9 mouse cellular contexts compared by ENCODE assay signal in the genomic region with DNA sequence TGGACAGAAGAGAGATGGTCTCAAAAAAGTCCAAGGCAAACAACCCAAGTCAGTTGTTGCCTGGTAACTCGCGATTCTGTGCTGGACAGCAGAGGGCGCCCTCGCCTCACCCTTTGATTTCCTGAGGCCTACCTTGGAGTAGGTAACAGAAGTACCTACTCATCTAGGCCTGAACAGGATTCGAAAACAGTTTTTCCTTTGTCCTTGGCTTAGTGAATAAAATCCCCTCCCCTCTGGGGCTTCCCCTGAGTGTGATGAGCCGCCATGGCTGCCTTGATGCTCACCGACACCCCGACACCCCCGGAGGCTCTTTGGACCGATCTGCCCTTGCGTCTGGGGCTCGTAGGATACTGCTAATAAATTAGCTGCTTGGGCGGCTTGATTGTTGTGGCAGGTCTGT.
DNase-seq lines count a peak whose midpoint lies in the region; TF ChIP-seq lines count a peak whose summit lies in the region.
"Had no signal": no experiment of that assay in that cellular context is flagged by ENCODE, and none has a peak within 500 bp of the region (broad histone marks: within the 10 kb centered on the region; RNA-seq: fewer than 3 reads in every experiment).

No protein-coding gene starts in this region.

- H3K79me2 ChIP-seq in C2C12 (ENCODE audit: control insufficient read depth, insufficient read depth), result no peaks in the 10 kb centered on the region

- peak; percentile 59 for TF ChIP-seq CTCF in C2C12 (IDR thresholded peaks at IDR 0.05; ENCODE audit: control insufficient read depth, insufficient read depth, insufficient read length)
- TF ChIP-seq CTCF in lung, adult 2 months (IDR thresholded peaks at IDR 0.05; ENCODE audit: insufficient read depth, low read length), result peak; percentile 89

- no peak overlapping the region for H3K4me3 ChIP-seq in C2C12 (ENCODE audit: insufficient read depth, poor library complexity, severe bottlenecking)
- no peak overlapping the region for H3K4me3 ChIP-seq in lung, adult 2 months (replicated peaks; ENCODE audit: extremely low read depth, low read depth, low read length)
- H3K4me3 ChIP-seq: heart, embryonic 13.5 days had no signal

- WGBS in lung, adult 2 months, result 59% methylated on average over 13 of the region's 13 CpGs

- DNase-seq in adrenal gland, adult 18-20 months (ENCODE audit: low spot score in 2 of 2), result peak; percentile 72 to 77
- DNase-seq in embryo, embryonic 11 days, result peak; percentile 58
- DNase-seq in gonadal fat pad, adult 2 months (ENCODE audit: low read depth), result peak; percentile 10
- DNase-seq in kidney, postnatal 36 days, result peak; percentile 69 to 89
- peak; percentile 58 for DNase-seq in lung, adult 2 months
- DNase-seq in retina, adult 2 months (ENCODE audit: low read depth, low spot score), result peak; percentile 22
- peak; percentile 67 for DNase-seq in thymus, postnatal 25 days

- H3K4me1 ChIP-seq in lung, adult 2 months (ENCODE audit: control insufficient read depth, insufficient read depth, low read length), result no peaks in the 10 kb centered on the region
- H3K4me1 ChIP-seq: heart, embryonic 13.5 days had no signal

- H3K79me3 ChIP-seq in C2C12 (ENCODE audit: low read depth), result no peaks in the 10 kb centered on the region

- no peak overlapping the region for H3ac ChIP-seq in C2C12 (ENCODE audit: control insufficient read depth, insufficient read length, low read depth)

- no peaks in the 10 kb centered on the region for H3K36me3 ChIP-seq in C2C12 (ENCODE audit: control insufficient read depth, insufficient read depth)
- H3K36me3 ChIP-seq: heart, embryonic 13.5 days had no signal

- H3K27me3 ChIP-seq in C2C12 (ENCODE audit: control insufficient read depth, insufficient read depth, insufficient read length), result no peaks in the 10 kb centered on the region
- H3K27me3 ChIP-seq: heart, embryonic 13.5 days had no signal

- TF ChIP-seq POLR2A in lung, adult 2 months (IDR thresholded peaks at IDR 0.05; ENCODE audit: borderline replicate concordance, extremely low read depth, low read depth, low read length), result no peak

TF ChIP-seq in C2C12, 6 proteins besides CTCF, POLR2A, EP300 and RAD21:
- TF ChIP-seq MYOD1 (IDR thresholded peaks at IDR 0.05; ENCODE audit: control insufficient read depth, insufficient read length, low read depth), result no peak
- no peak for TF ChIP-seq FOSL1 (IDR thresholded peaks at IDR 0.05; ENCODE audit: insufficient read depth, low read length, poor library complexity, severe bottlenecking)
- TF ChIP-seq CEBPB (IDR thresholded peaks at IDR 0.05; ENCODE audit: low read depth), result no peak
- TF ChIP-seq MAX (IDR thresholded peaks at IDR 0.05), result no peak
- no peak for TF ChIP-seq MYOG (IDR thresholded peaks at IDR 0.05; ENCODE audit: control insufficient read depth, extremely low read depth, insufficient read length)
- TF ChIP-seq USF1 (IDR thresholded peaks at IDR 0.05; ENCODE audit: low read depth), result no peak
TF ChIP-seq in C2C12: peak in this region for 0.

Comparison
In these comparisons a context has a peak if more than half of its experiments do, and no peak if none do; other contexts are left out.
1. DNase-seq: peak in every context shown above with its lines; median percentile 79 in kidney, postnatal 36 days; 74 in adrenal gland, adult 18-20 months; 67 in thymus, postnatal 25 days; 58 in embryo, embryonic 11 days; 58 in lung, adult 2 months; 22 in retina, adult 2 months; 10 in gonadal fat pad, adult 2 months.